Mouse (Mus musculus): ENCODE measurements around the gene D10Jhu81e. TPM values are rescaled to one million over a fixed set of nuclear protein-coding genes. Genes with fewer than 3 reads are reported as not detected.
A peak's percentile ranks its signal among the peaks of the same experiment; 100 is the strongest.

The D10Jhu81e gene
- polyA plus RNA-seq, 1 experiment from 2014 or later = 17.9 TPM

- Histone ChIP-seq H3K36me3 (ENCODE audit: control insufficient read depth, insufficient read depth, low read length) (peaks cover 67% of the 10 kb centered on the region), H3K4me1 (ENCODE audit: control insufficient read depth, insufficient read depth, low read length) (peaks cover 11% of the 10 kb centered on the region), H3K9ac (replicated peaks; ENCODE audit: low read length) (peak overlapping the region; percentile 69), H3K27ac (replicated peaks; ENCODE audit: low read depth, low read length) (no peak overlapping the region), H3K4me3 (replicated peaks; ENCODE audit: low read depth, low read length) (peak overlapping the region; percentile 74), H3K27me3 (ENCODE audit: control insufficient read depth, insufficient read depth, low read length) (no peaks in the 10 kb centered on the region), H3K4me2 (ENCODE audit: low read length) (peak overlapping the region; percentile 85), H3K9me3 (ENCODE audit: control insufficient read depth, low read length) (no peaks in the 10 kb centered on the region)
- 91% methylated on average over 11 of the region's 11 CpGs for WGBS
- no peak for DNase-seq
- no peak for ATAC-seq (ENCODE audit: low FRiP score, low TSS enrichment)
Observed at GRCm38 (mm10) chr10:78168792-78169191, 790 bp downstream of the D10Jhu81e start.

DNA sequence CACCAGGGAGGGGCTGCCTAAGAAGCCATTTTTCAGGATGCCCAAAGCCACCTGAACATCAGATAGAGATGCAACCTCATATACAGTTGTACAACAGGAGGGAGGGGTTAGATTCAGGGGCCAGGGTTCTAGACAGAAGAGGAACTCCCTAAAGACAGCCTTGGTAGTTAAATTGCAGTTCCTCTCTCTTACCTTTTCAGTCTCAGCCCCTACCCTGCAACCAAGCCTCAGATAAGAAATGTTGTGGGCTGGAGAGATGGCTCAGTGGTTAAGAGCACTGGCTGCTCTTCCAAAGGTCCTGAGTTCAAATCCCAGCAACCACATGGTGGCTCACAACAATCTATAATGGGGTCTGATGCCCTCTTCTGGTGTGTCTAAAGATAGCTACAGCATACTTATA, 1.8 kb downstream of the D10Jhu81e start:
- no peak overlapping the region for H3K4me3 ChIP-seq (replicated peaks; ENCODE audit: low read depth, low read length)
- ATAC-seq (ENCODE audit: low FRiP score, low TSS enrichment) (no peak), DNase-seq (no peak)
- no peak overlapping the region for H3K27ac ChIP-seq (replicated peaks; ENCODE audit: low read depth, low read length)
- H3K4me2 ChIP-seq (ENCODE audit: low read length) = no peak overlapping the region
- H3K36me3 ChIP-seq (ENCODE audit: control insufficient read depth, insufficient read depth, low read length) = peaks cover 66% of the 10 kb centered on the region
- no peaks in the 10 kb centered on the region for H3K9me3 ChIP-seq (ENCODE audit: control insufficient read depth, low read length)
- H3K4me1 ChIP-seq (ENCODE audit: control insufficient read depth, insufficient read depth, low read length) = peaks cover 11% of the 10 kb centered on the region
- H3K27me3 ChIP-seq (ENCODE audit: control insufficient read depth, insufficient read depth, low read length) = no peaks in the 10 kb centered on the region
- H3K9ac ChIP-seq (replicated peaks; ENCODE audit: low read length) = no peak overlapping the region

DNA sequence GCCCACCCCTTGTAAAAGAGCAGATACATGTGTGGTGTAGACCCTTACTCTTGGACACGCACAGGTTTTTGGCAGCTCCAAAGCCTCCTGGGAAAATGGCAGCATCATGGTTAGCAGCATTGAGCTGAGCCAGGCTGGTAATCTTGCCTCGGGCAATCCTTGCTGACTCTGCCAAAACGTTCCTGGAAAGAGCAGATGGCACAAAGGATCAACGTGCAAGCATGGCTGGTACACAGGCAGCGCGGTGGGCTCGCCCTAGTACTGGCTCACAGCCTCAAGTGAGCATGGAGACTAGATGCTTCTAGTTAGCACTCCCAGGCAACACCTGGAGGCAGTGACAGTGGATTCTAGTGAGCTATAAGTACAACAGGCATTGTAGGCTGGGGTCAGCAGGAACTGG, 2.2 kb downstream of the D10Jhu81e start:
- Histone ChIP-seq H3K4me1 (ENCODE audit: control insufficient read depth, insufficient read depth, low read length) (peaks cover 11% of the 10 kb centered on the region), H3K27ac (replicated peaks; ENCODE audit: low read depth, low read length) (no peak overlapping the region), H3K36me3 (ENCODE audit: control insufficient read depth, insufficient read depth, low read length) (peaks cover 67% of the 10 kb centered on the region), H3K27me3 (ENCODE audit: control insufficient read depth, insufficient read depth, low read length) (no peaks in the 10 kb centered on the region), H3K4me2 (ENCODE audit: low read length) (no peak overlapping the region), H3K4me3 (replicated peaks; ENCODE audit: low read depth, low read length) (no peak overlapping the region), H3K9me3 (ENCODE audit: control insufficient read depth, low read length) (no peaks in the 10 kb centered on the region), H3K9ac (replicated peaks; ENCODE audit: low read length) (no peak overlapping the region)
- WGBS = 86% methylated on average over 7 of the region's 7 CpGs
- ATAC-seq (ENCODE audit: low FRiP score, low TSS enrichment) (no peak), DNase-seq (peak; percentile 4)

DNA sequence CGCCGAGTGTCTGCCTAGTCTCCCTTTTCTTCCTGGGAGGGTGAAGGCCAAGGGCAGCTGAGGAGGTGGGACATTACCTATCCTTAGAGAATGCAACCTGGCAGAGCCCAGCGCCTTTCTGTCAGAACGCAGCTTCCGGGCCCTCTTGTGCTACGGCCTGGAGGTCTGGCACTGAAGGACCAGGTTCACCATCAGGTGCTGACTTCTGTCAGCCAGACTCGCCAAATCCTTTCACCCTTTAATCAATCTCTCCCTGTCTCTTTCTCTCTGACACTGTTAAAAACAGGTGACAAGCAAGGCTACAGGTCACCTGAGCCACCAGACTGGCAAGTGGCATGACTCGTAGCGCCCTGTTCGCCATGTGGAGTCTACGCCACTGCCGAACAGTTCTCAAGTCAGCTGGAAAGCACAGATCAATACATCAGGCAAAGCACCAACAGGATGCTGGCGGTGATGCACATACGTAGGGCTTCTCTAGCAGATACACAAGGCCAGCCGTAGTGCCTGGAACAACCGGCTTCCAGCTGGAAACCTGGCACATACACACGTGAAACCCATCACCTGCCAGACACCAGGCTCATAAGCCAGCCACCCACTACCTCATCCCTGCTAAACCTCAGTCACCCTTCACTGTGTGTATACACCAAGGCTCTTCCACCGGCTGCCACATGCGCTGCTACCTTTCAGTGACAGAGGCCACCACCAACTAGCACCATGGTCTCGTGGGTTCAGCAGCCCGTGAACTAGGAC, 4.2 kb downstream of the D10Jhu81e start:
- no peak for DNase-seq
- Histone ChIP-seq H3K36me3 (ENCODE audit: control insufficient read depth, insufficient read depth, low read length) (peaks cover 56% of the 10 kb centered on the region), H3K27me3 (ENCODE audit: control insufficient read depth, insufficient read depth, low read length) (no peaks in the 10 kb centered on the region), H3K4me1 (ENCODE audit: control insufficient read depth, insufficient read depth, low read length) (peaks cover 11% of the 10 kb centered on the region), H3K9me3 (ENCODE audit: control insufficient read depth, low read length) (no peaks in the 10 kb centered on the region), H3K4me2 (ENCODE audit: low read length) (no peak overlapping the region), H3K4me3 (replicated peaks; ENCODE audit: low read depth, low read length) (no peak overlapping the region), H3K27ac (replicated peaks; ENCODE audit: low read depth, low read length) (no peak overlapping the region), H3K9ac (replicated peaks; ENCODE audit: low read length) (no peak overlapping the region)
- no peak for ATAC-seq (ENCODE audit: low FRiP score, low TSS enrichment)
- WGBS = 94% methylated on average over 21 of the region's 21 CpGs

DNA sequence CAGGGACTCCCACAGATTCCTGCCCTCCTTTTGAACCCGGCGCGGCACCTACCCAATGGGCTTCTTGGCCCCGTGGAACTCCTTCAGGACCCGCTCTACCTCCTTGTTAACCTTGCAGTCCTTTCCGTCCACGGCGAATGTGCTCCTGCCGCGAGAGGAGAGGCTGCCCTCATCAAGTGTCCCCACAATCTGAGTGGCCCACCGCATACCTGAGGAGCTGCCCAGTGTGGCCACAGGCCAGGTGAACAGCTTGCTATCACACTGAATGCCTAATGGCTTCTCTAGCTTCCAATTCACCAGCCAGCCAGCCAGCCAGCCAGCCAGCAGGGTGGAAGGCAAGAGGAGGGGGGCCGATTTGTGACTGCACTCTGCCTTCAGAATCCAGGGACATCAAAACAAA, 4.8 kb downstream of the D10Jhu81e start:
- Histone ChIP-seq H3K27ac (replicated peaks; ENCODE audit: low read depth, low read length) (no peak overlapping the region), H3K4me3 (replicated peaks; ENCODE audit: low read depth, low read length) (no peak overlapping the region), H3K4me2 (ENCODE audit: low read length) (no peak overlapping the region), H3K4me1 (ENCODE audit: control insufficient read depth, insufficient read depth, low read length) (peaks cover 12% of the 10 kb centered on the region), H3K9me3 (ENCODE audit: control insufficient read depth, low read length) (no peaks in the 10 kb centered on the region), H3K36me3 (ENCODE audit: control insufficient read depth, insufficient read depth, low read length) (peaks cover 56% of the 10 kb centered on the region), H3K27me3 (ENCODE audit: control insufficient read depth, insufficient read depth, low read length) (no peaks in the 10 kb centered on the region), H3K9ac (replicated peaks; ENCODE audit: low read length) (no peak overlapping the region)
- no peak for DNase-seq
- no peak for ATAC-seq (ENCODE audit: low FRiP score, low TSS enrichment)
- WGBS = 92% methylated on average over 12 of the region's 12 CpGs

- no peak overlapping the region for H3K27ac ChIP-seq (replicated peaks; ENCODE audit: low read depth, low read length)
- peaks cover 56% of the 10 kb centered on the region for H3K36me3 ChIP-seq (ENCODE audit: control insufficient read depth, insufficient read depth, low read length)
- no peak overlapping the region for H3K9ac ChIP-seq (replicated peaks; ENCODE audit: low read length)
- ATAC-seq (ENCODE audit: low FRiP score, low TSS enrichment) (no peak), DNase-seq (peak; percentile 84)
- no peaks in the 10 kb centered on the region for H3K9me3 ChIP-seq (ENCODE audit: control insufficient read depth, low read length)
- peaks cover 12% of the 10 kb centered on the region for H3K4me1 ChIP-seq (ENCODE audit: control insufficient read depth, insufficient read depth, low read length)
- 32% methylated on average over 4 of the region's 4 CpGs for WGBS
- no peak overlapping the region for H3K4me2 ChIP-seq (ENCODE audit: low read length)
- no peak overlapping the region for H3K4me3 ChIP-seq (replicated peaks; ENCODE audit: low read depth, low read length)
- H3K27me3 ChIP-seq (ENCODE audit: control insufficient read depth, insufficient read depth, low read length) = no peaks in the 10 kb centered on the region
Observed at GRCm38 (mm10) chr10:78163923-78164322, 5.7 kb downstream of the D10Jhu81e start.

- WGBS = 95% methylated on average over 9 of the region's 9 CpGs
- Histone ChIP-seq H3K27ac (replicated peaks; ENCODE audit: low read depth, low read length) (no peak overlapping the region), H3K27me3 (ENCODE audit: control insufficient read depth, insufficient read depth, low read length) (no peaks in the 10 kb centered on the region), H3K36me3 (ENCODE audit: control insufficient read depth, insufficient read depth, low read length) (peaks cover 56% of the 10 kb centered on the region), H3K9me3 (ENCODE audit: control insufficient read depth, low read length) (no peaks in the 10 kb centered on the region), H3K9ac (replicated peaks; ENCODE audit: low read length) (no peak overlapping the region; the same call in 1 of the 2 replicates), H3K4me1 (ENCODE audit: control insufficient read depth, insufficient read depth, low read length) (peaks cover 5% of the 10 kb centered on the region; the same call in 1 of the 2 replicates), H3K4me2 (ENCODE audit: low read length) (no peak overlapping the region), H3K4me3 (replicated peaks; ENCODE audit: low read depth, low read length) (no peak overlapping the region)
- no peak for DNase-seq
- no peak for ATAC-seq (ENCODE audit: low FRiP score, low TSS enrichment)
Observed at GRCm38 (mm10) chr10:78163241-78163640, 6.3 kb downstream of the D10Jhu81e start.

DNA sequence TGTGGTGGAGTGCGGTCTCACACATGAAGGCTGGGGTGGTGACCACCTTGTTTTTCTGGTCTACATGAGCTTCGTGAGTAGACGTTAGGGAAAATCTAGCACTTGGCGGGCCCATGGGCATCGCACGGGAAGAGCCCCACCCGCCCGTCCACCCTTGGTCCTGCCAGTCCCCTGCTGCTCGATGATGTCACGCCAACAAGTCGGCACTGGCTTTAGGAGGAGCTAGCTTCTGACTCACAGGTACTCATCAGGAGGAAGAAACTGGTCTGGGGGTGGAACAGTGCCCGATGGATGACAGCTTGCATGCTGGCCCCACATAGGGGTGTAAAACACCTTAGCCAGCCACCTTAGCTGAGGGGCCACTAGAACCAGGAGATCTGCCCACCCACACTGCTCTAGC, 6.9 kb downstream of the D10Jhu81e start:
- Histone ChIP-seq H3K4me2 (ENCODE audit: low read length) (no peak overlapping the region), H3K4me3 (replicated peaks; ENCODE audit: low read depth, low read length) (no peak overlapping the region), H3K36me3 (ENCODE audit: control insufficient read depth, insufficient read depth, low read length) (peaks cover 54% of the 10 kb centered on the region), H3K4me1 (ENCODE audit: control insufficient read depth, insufficient read depth, low read length) (0 out of 2 replicates have a peak, but pooled peaks cover 3% of the 10 kb centered on the region), H3K9me3 (ENCODE audit: control insufficient read depth, low read length) (no peaks in the 10 kb centered on the region), H3K27ac (replicated peaks; ENCODE audit: low read depth, low read length) (no peak overlapping the region), H3K27me3 (ENCODE audit: control insufficient read depth, insufficient read depth, low read length) (no peaks in the 10 kb centered on the region), H3K9ac (replicated peaks; ENCODE audit: low read length) (no peak overlapping the region)
- DNase-seq (no peak), ATAC-seq (ENCODE audit: low FRiP score, low TSS enrichment) (no peak)
- WGBS = 97% methylated on average over 12 of the region's 12 CpGs

GRCm38 (mm10) chr10:78161096-78161495, 8.5 kb downstream of the D10Jhu81e start:
- Histone ChIP-seq H3K27ac (replicated peaks; ENCODE audit: low read depth, low read length) (no peak overlapping the region), H3K9ac (replicated peaks; ENCODE audit: low read length) (no peak overlapping the region), H3K4me3 (replicated peaks; ENCODE audit: low read depth, low read length) (no peak overlapping the region), H3K4me2 (ENCODE audit: low read length) (no peak overlapping the region), H3K27me3 (ENCODE audit: control insufficient read depth, insufficient read depth, low read length) (no peaks in the 10 kb centered on the region), H3K9me3 (ENCODE audit: control insufficient read depth, low read length) (no peaks in the 10 kb centered on the region), H3K36me3 (ENCODE audit: control insufficient read depth, insufficient read depth, low read length) (peaks cover 39% of the 10 kb centered on the region), H3K4me1 (ENCODE audit: control insufficient read depth, insufficient read depth, low read length) (0 out of 2 replicates have a peak, but pooled peaks cover 3% of the 10 kb centered on the region)
- DNase-seq (no peak), ATAC-seq (ENCODE audit: low FRiP score, low TSS enrichment) (no peak)
- 89% methylated on average over 8 of the region's 8 CpGs for WGBS

Data from midbrain, embryonic 14.5 days (tissue).